Mouse (Mus musculus): ENCODE results near the gene Aldh3a1. TPM values are rescaled to one million over a fixed set of nuclear protein-coding genes. Genes with fewer than 3 reads are reported as not detected.

The Aldh3a1 gene
- polyA plus RNA-seq, 1 experiment, result not detected

DNA sequence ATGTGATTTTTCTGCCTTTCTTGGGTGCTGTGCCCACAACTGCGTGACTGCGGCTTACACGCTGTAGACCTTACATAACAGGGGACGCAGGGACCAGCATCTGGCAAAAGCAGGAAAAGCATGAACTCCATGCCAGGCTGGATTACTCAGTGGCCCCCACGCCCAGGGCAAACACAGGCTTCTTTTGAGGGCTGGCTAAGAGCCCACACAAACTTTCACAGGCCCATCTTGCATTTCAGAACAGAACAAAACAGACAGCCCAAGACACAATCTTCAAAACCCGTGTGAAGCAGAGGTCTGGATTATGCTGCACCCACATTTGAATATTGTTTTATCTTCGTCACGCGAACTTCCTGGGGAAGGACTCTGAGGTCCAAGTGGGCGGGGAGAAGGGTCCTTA is 979 bp downstream of the Aldh3a1 start:
- H3K9me3 ChIP-seq (ENCODE audit: control insufficient read depth, low read length), result no peaks in the 10 kb centered on the region
- no peak for TF ChIP-seq GATA1 (IDR thresholded peaks at IDR 0.05; ENCODE audit: low read length)
- TF ChIP-seq TAL1 (IDR thresholded peaks at IDR 0.05; ENCODE audit: low read length), result no peak
- no peak overlapping the region for H3K4me3 ChIP-seq (replicated peaks)
- peaks cover 10% of the 10 kb centered on the region for H3K27me3 ChIP-seq (ENCODE audit: control insufficient read depth)
- H3K4me1 ChIP-seq (ENCODE audit: control insufficient read depth), result no peaks in the 10 kb centered on the region
- H3K36me3 ChIP-seq (ENCODE audit: control insufficient read depth), result no peaks in the 10 kb centered on the region

DNA sequence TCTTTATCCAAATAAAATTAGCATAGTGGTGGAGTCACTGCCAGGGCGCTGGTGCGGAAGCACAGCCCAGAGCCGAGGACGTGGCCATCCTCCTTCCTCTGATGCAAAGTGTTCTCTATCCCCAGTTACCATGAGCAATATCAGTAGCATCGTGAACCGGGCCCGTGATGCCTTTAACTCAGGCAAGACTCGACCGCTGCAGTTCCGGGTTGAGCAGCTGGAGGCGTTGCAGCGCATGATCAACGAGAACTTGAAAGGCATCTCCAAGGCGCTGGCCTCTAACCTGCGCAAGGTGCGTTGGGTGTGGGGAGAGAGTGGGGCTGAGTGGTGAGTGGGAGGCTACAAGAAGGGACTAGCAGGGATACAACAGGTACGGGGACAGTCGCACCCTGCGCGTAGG is 4.8 kb downstream of the Aldh3a1 start:
- H3K9me3 ChIP-seq (ENCODE audit: control insufficient read depth, low read length), result no peaks in the 10 kb centered on the region
- peaks cover 13% of the 10 kb centered on the region for H3K27me3 ChIP-seq (ENCODE audit: control insufficient read depth)
- H3K4me3 ChIP-seq (replicated peaks), result no peak overlapping the region
- H3K4me1 ChIP-seq (ENCODE audit: control insufficient read depth), result no peaks in the 10 kb centered on the region
- no peaks in the 10 kb centered on the region for H3K36me3 ChIP-seq (ENCODE audit: control insufficient read depth)
- no peak for TF ChIP-seq TAL1 (IDR thresholded peaks at IDR 0.05; ENCODE audit: low read length)
- no peak for TF ChIP-seq GATA1 (IDR thresholded peaks at IDR 0.05; ENCODE audit: low read length)

DNA sequence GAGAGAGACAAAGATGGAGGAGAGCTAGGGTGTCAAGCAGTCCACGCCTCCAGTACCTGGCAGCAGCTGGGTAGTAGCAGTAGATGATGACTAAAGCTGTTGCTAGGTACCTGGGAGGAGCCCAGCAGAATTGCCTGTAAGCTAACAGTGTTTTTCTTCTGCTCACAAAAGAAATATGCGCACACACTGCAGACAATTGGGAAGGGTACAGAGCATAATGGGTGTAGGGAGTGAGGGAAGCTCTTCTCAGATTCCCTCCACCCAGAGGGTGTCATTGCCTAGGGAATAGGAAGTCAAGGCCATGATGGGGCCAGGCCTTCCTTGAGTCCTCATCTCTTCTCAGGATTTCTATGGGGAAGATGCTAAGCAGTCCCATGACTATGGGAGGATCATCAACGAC is 8.6 kb downstream of the Aldh3a1 start:
- H3K27me3 ChIP-seq (ENCODE audit: control insufficient read depth), result peaks cover 13% of the 10 kb centered on the region
- H3K4me1 ChIP-seq (ENCODE audit: control insufficient read depth), result no peaks in the 10 kb centered on the region
- no peak overlapping the region for H3K4me3 ChIP-seq (replicated peaks)
- no peaks in the 10 kb centered on the region for H3K9me3 ChIP-seq (ENCODE audit: control insufficient read depth, low read length)
- no peaks in the 10 kb centered on the region for H3K36me3 ChIP-seq (ENCODE audit: control insufficient read depth)
- TF ChIP-seq GATA1 (IDR thresholded peaks at IDR 0.05; ENCODE audit: low read length) (no peak), TAL1 (IDR thresholded peaks at IDR 0.05; ENCODE audit: low read length) (no peak)

DNA sequence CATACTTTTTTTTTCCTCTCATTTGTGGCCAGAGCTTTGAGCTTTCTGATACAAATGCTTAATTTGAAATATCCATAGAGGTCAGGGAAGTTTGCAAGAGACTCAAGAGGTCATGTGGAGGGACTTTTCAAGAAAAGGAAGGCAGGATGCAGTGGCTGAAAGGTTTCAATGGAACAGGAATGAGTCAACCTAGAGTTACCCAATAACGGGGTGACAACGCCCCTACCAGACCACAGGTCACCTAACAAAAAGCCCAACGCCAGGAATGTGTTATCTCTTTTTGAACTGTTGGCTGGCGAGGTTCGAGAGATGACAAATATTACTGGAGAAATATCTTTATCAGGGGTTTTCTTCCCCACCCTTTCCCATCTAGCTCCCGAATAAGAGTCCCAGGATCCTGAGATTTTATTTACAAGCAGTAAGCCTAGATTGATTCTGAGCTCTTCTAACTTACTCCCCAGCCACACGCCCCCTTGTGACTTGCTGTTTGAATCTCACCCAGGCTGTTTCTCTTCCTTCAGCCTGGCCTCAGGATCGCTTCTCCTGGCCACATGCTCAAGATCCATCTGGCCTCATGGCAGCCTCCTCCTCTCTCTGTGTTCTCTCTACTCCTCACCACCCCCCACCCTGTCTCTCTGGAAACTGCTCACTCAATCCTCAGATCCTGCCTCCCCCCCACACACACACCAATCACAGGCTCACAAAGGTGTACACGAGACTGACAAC is 13.0 kb downstream of the Aldh3a1 start:
- Histone ChIP-seq H3K9me3 (ENCODE audit: control insufficient read depth, low read length) (no peaks in the 10 kb centered on the region), H3K36me3 (ENCODE audit: control insufficient read depth) (no peaks in the 10 kb centered on the region), H3K4me1 (ENCODE audit: control insufficient read depth) (peaks cover 6% of the 10 kb centered on the region; the same call in 1 of the 2 replicates), H3K4me3 (replicated peaks) (no peak overlapping the region), H3K27me3 (ENCODE audit: control insufficient read depth) (no peaks in the 10 kb centered on the region; the same call in 1 of the 2 replicates)
- TF ChIP-seq GATA1 (IDR thresholded peaks at IDR 0.05; ENCODE audit: low read length), result no peak
- no peak for TF ChIP-seq TAL1 (IDR thresholded peaks at IDR 0.05; ENCODE audit: low read length)

DNA sequence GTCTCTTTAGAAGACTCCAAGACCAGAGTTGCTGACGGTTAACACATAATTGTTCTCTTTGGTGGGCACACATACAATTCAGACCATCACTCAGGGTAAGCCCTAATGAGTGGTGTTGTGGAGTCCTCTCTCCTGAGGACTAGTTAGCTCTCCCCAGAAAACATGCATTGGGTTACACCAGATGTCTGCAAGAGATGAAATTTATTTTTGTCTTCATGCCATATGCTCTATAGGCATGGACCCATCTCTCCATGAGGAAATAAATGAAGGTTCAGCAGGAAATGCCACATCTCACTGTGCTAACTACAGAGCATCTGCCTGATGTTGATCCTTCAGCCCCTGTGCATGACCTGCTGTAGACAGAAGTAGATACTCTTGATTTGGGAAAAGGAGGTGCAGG is 14.7 kb downstream of the Aldh3a1 start:
- no peak for TF ChIP-seq TAL1 (IDR thresholded peaks at IDR 0.05; ENCODE audit: low read length)
- TF ChIP-seq GATA1 (IDR thresholded peaks at IDR 0.05; ENCODE audit: low read length), result no peak
- Histone ChIP-seq H3K4me3 (replicated peaks) (no peak overlapping the region), H3K9me3 (ENCODE audit: control insufficient read depth, low read length) (no peaks in the 10 kb centered on the region), H3K27me3 (ENCODE audit: control insufficient read depth) (no peaks in the 10 kb centered on the region; the same call in 1 of the 2 replicates), H3K4me1 (ENCODE audit: control insufficient read depth) (peaks cover 6% of the 10 kb centered on the region; the same call in 1 of the 2 replicates), H3K36me3 (ENCODE audit: control insufficient read depth) (no peaks in the 10 kb centered on the region)

DNA sequence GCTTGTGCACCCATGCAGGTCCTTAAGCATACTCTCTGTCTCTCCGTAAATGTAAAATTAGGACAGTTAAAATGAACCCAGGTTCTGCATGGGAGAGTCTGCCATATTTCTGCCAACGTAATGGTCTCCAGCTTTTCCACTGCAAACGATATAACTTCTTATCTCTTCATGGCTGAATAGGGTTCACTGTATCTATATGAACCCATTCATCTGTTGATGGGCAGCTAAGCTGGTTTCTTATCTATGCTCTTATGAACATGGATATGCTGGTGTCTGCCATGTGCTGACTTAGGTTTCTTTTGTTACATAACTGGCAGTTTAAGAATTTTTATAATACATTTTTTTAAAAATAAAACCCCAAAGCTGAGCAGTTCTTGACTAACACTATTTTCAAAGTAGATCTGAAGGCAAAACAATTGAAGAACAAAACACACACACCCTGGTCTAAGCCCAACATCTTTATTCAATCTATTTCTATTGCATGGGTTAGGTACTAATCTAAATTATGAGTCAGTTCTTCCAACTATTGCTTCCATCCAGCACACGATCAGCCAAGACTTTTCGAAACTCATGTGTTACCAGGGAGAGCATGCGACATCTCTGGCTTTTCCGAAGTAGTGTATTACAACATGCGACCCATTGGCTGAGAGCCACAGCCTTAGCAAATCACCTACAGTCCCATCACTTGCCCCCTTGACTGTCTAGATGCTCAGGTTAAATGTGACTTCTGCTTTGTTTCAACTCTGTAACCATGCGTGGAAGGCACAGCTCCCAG is 15.8 kb downstream of the Aldh3a1 start:
- no peak for TF ChIP-seq TAL1 (IDR thresholded peaks at IDR 0.05; ENCODE audit: low read length)
- TF ChIP-seq GATA1 (IDR thresholded peaks at IDR 0.05; ENCODE audit: low read length), result no peak
- H3K4me3 ChIP-seq (replicated peaks), result no peak overlapping the region
- H3K36me3 ChIP-seq (ENCODE audit: control insufficient read depth), result no peaks in the 10 kb centered on the region
- H3K4me1 ChIP-seq (ENCODE audit: control insufficient read depth), result peaks cover 6% of the 10 kb centered on the region; the same call in 1 of the 2 replicates
- H3K9me3 ChIP-seq (ENCODE audit: control insufficient read depth, low read length), result no peaks in the 10 kb centered on the region
- H3K27me3 ChIP-seq (ENCODE audit: control insufficient read depth), result no peaks in the 10 kb centered on the region

DNA sequence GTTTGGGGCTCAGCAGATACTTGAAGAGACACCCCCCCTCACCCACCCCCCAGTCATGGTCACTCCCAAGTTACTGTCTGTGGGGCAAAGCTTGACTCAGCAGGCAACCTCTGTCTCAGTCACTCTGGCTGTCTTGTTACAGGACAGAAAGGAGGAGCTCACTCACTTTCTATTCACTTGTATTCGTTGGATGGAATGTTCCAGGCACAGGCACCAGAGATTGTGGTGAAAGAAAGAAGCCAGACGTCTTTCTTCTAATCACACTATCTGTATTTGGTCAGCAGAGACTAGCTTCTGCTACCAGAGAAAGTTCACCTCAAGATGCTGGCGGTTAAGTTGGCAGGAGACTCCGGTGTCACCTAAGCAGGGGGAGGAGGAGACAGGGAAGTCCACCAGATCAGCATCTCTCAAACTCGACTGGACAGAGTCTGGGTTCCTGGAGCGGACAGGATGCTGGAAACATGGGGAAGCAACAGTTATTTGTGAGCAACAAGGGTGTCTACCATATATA is 17.0 kb downstream of the Aldh3a1 start:
- no peaks in the 10 kb centered on the region for H3K27me3 ChIP-seq (ENCODE audit: control insufficient read depth)
- no peaks in the 10 kb centered on the region for H3K36me3 ChIP-seq (ENCODE audit: control insufficient read depth)
- H3K9me3 ChIP-seq (ENCODE audit: control insufficient read depth, low read length), result no peaks in the 10 kb centered on the region
- no peak for TF ChIP-seq TAL1 (IDR thresholded peaks at IDR 0.05; ENCODE audit: low read length)
- TF ChIP-seq GATA1 (IDR thresholded peaks at IDR 0.05; ENCODE audit: low read length), result no peak
- peaks cover 6% of the 10 kb centered on the region; the same call in 1 of the 2 replicates for H3K4me1 ChIP-seq (ENCODE audit: control insufficient read depth)
- H3K4me3 ChIP-seq (replicated peaks), result no peak overlapping the region

DNA sequence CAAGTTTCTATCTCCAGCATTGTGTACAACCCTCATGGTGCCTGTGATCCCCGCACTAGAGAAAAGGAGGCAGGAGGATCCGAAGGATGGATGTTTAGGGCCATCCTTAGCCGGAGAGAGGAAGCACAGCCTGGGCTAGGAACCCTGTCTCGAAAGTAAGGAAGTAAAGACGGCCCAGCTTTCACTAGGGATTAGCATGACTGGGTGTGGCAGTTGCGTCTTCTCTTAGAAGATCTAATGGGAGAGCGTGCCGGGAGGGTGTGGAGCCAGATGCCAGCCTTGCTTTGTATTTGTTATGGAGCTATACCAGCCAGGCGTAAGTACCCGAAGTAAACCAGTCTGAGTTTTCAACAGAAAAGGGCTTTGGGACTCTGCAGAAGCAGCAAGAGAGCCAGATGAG is 17.6 kb downstream of the Aldh3a1 start:
- peaks cover 6% of the 10 kb centered on the region; the same call in 1 of the 2 replicates for H3K4me1 ChIP-seq (ENCODE audit: control insufficient read depth)
- H3K36me3 ChIP-seq (ENCODE audit: control insufficient read depth), result no peaks in the 10 kb centered on the region
- no peaks in the 10 kb centered on the region for H3K27me3 ChIP-seq (ENCODE audit: control insufficient read depth)
- no peak overlapping the region for H3K4me3 ChIP-seq (replicated peaks)
- TF ChIP-seq GATA1 (IDR thresholded peaks at IDR 0.05; ENCODE audit: low read length), result no peak
- no peak for TF ChIP-seq TAL1 (IDR thresholded peaks at IDR 0.05; ENCODE audit: low read length)
- H3K9me3 ChIP-seq (ENCODE audit: control insufficient read depth, low read length), result no peaks in the 10 kb centered on the region

DNA sequence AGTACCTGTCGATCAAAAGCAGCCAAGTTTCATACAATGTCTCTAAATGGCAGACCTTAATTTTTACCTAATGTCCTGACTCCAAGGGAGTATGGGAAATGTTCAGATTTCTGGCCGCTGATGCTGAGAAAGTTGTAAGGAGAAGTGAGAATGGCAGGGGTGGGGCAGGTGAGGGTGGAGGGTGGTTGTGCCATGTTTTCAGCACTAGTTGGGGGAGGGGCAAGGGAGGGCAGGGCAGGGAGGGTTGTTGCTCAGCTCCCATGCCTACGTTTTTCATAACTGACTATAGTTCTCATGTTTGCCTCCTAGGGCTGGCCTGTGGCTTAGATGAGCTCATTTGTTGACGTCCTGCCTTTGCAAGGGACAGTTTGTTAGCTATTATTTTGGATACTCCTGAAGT is 18.2 kb downstream of the Aldh3a1 start:
- no peak for TF ChIP-seq TAL1 (IDR thresholded peaks at IDR 0.05; ENCODE audit: low read length)
- no peak for TF ChIP-seq GATA1 (IDR thresholded peaks at IDR 0.05; ENCODE audit: low read length)
- Histone ChIP-seq H3K4me3 (replicated peaks) (no peak overlapping the region), H3K36me3 (ENCODE audit: control insufficient read depth) (no peaks in the 10 kb centered on the region), H3K27me3 (ENCODE audit: control insufficient read depth) (no peaks in the 10 kb centered on the region), H3K4me1 (ENCODE audit: control insufficient read depth) (peaks cover 6% of the 10 kb centered on the region; the same call in 1 of the 2 replicates), H3K9me3 (ENCODE audit: control insufficient read depth, low read length) (no peaks in the 10 kb centered on the region)
